Mouse (Mus musculus): ENCODE measurements at regions not wholly inside any gene's neighbourhood (a gene's known extent, or its start where the extent isn't known, plus 50 kb on each side); places are given as distances from the start of the nearest gene placed in this dataset.
A peak's percentile ranks its signal among the peaks of the same experiment; 100 is the strongest.

DNA sequence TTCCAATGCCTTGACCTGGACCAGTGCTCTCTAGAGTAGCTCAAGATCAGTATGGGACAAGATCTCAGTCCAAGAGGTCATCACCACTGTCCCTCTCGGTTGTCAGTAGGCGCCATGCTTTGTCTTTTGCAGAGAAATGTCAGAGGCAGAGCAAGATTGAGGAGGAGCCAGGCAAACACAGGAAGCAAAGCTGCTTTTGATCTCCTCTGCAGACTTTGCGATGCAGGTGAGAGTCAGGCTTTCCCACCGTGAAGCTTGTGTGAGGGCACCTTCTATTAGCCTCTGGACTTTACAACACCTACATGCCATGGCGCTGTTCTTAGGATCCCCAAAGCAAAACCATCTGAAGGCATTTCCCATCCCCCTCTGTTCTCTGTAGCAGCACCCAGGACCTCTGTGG lies 68.0 kb upstream of the Ppm1b start:
- no peak for DNase-seq (ENCODE audit: low read depth, low spot score)

- DNase-seq (ENCODE audit: low read depth, low spot score): no peak
These were observed 65.5 kb upstream of the Ppm1b start for GRCm38 (mm10) chr17:84890871-84891599.

DNA sequence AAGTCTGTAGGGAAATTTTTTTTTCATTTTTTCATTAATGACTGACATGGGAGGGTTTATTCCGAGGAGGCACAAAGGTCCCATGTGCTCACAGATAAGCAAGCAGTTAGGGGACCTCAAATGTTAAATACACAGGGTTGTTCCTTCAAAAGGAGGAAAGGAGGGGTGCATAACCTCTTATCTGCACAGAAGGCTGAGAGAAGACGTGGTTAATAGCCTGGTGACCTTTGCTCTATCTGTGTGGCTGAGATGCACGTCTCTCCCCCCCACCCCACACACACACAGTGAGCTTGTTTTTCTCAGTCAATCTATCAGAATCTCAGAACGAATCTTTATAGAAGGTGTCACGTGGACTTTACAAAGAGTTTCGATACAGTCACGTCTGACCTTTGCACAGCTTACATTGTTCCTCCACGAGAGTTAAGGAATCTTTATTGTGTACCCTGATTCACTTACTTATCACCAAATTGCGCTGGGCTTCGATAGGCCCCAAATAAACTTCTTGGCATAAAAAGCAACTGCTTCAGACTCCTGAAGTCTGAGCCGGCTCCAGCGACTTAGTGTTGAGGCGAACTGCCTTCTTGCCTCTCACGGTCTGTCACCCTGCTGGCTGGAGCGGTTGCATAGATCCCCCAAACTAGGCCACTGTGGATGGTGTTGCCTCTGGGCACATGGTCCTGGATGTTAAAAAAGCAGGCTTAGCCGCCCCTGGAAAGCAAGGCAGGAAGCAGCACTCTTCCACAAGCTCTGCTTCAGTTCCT lies 63.1 kb upstream of the Ppm1b start:
- no peak for DNase-seq (ENCODE audit: low read depth, low spot score)

- no peak for DNase-seq (ENCODE audit: low read depth, low spot score)
These were observed 61.0 kb upstream of the Ppm1b start for GRCm38 (mm10) chr17:84895526-84895925.

GRCm38 (mm10) chr17:84896572-84896971 lies 60.0 kb upstream of the Ppm1b start:
- no peak for DNase-seq (ENCODE audit: low read depth, low spot score)

- peak; percentile 46 for DNase-seq (ENCODE audit: low read depth, low spot score)
These were observed 58.1 kb upstream of the Ppm1b start for GRCm38 (mm10) chr17:84898407-84898806.

DNA sequence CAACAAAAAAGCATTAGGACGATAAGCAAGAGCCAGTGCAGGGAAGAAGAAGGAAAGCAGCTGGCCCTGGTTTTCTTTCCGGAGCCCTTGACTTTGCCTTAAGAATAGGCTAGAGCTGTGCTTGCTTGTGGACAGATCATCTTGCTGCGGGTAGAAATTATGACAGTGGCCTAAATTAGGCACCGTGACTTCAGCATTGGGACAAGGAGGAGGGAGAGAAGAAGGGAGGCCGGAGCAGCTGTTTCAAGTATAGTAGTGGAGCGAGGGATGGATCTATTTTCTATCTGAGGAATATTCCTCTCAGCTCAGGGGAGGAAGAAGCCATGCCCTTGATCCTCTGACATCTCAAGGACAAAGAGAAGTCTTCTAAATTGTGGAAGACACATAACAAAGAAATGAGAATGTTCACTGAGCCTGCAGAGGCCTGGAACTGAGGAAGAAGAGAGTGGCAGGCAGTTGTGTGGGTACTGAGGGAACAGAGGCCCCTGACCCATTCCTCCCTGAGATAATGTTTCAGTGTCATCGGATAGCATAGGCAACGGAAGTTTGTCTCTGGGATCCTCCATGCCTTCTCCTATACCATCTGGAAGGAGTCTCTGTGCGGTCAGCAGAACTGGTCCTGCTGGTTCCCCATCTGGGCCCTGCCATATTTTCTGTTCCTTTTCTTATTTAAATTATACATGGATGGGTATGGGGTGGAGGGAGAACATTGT lies 52.8 kb upstream of the Ppm1b start:
- DNase-seq (ENCODE audit: low read depth, low spot score): no peak

Measured in c-Kit-negative CD71-positive TER-119-positive erythroid progenitor cells, embryonic 14.5 days (primary cell).